In the genomic region with DNA sequence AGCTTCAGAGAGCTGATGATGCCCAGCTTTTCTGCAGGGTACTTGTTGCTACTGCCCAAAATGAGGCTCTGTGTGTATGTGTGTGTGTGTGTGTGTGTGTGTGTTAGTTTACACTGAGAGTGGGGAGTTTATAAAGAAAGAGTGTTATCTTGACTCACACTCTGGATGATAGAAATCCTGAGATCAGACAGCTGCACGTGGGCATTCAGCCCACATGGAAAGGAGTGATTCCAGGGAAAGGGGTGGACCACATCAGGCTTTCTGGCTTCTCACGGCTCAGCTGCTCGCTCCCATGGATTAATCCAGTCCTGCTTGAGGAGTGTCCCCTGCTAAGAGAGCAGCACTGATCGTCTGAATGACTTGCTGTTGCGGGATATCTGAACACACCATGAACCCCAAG, we compare ENCODE assay signal across 23 mouse cellular contexts. TPM values are rescaled to one million over a fixed set of nuclear protein-coding genes. Genes with fewer than 3 reads are reported as not detected.
DNase-seq lines count a peak whose midpoint lies in the region; ATAC-seq lines count a peak whose summit lies in the region.
"Had no signal": no experiment of that assay in that cellular context is flagged by ENCODE, and none has a peak within 500 bp of the region (broad histone marks: within the 10 kb centered on the region; RNA-seq: fewer than 3 reads in every experiment).

No protein-coding gene starts in this region.

- no peak overlapping the region for H3K9ac ChIP-seq in stomach, embryonic 16.5 days (ENCODE audit: low read length)
- H3K9ac ChIP-seq: embryonic facial prominence, embryonic 13.5 days; forebrain, postnatal 0 days; hindbrain, embryonic 15.5 days; liver, embryonic 12.5 days; lung, embryonic 15.5 days; midbrain, embryonic 13.5 days had no signal

- H3K4me1 ChIP-seq in stomach, embryonic 16.5 days (ENCODE audit: control insufficient read depth, insufficient read depth, low read length): peaks cover 19% of the 10 kb centered on the region
- H3K4me1 ChIP-seq: hindbrain, embryonic 15.5 days; liver, embryonic 12.5 days; midbrain, embryonic 13.5 days had no signal

- DNase-seq in lung, postnatal 10 days: peak; percentile 24
- no peak for DNase-seq in lung, adult 18-20 months
- DNase-seq in layer of hippocampus, adult 8-10 months (ENCODE audit: low spot score in 2 of 2): peak; percentile 53 to 55
- peak; percentile 62 to 94 for DNase-seq in left cerebral cortex, postnatal 25 days (ENCODE audit: low spot score in 2 of 2)
- no peak for DNase-seq in cerebellum, postnatal 25 days
- DNase-seq in kidney, postnatal 14 days: no peak
- DNase-seq: adrenal gland, postnatal 25 days; cerebellum, adult 2 months; forebrain, postnatal 0 days; kidney, postnatal 10 days had no signal

- 49% methylated on average over 5 of the region's 5 CpGs for WGBS in stomach, embryonic 16.5 days

- no peak overlapping the region for H3K4me3 ChIP-seq in stomach, embryonic 16.5 days (replicated peaks; ENCODE audit: low read length)
- H3K4me3 ChIP-seq: embryonic facial prominence, embryonic 13.5 days; hindbrain, embryonic 15.5 days; limb, embryonic 10.5 days; liver, embryonic 12.5 days; lung, embryonic 15.5 days; midbrain, embryonic 13.5 days had no signal

- H3K36me3 ChIP-seq in stomach, embryonic 16.5 days (ENCODE audit: control insufficient read depth, insufficient read depth, low read length): no peaks in the 10 kb centered on the region
- H3K36me3 ChIP-seq: embryonic facial prominence, embryonic 13.5 days; hindbrain, embryonic 15.5 days; limb, embryonic 10.5 days; liver, embryonic 12.5 days; lung, embryonic 15.5 days; midbrain, embryonic 13.5 days had no signal

- peak overlapping the region; percentile 43; the same call in 1 of the 2 replicates for H3K27ac ChIP-seq in stomach, embryonic 16.5 days (ENCODE audit: low read length)
- H3K27ac ChIP-seq: embryonic facial prominence, embryonic 13.5 days; hindbrain, embryonic 15.5 days; limb, embryonic 10.5 days; liver, embryonic 12.5 days; lung, embryonic 15.5 days; midbrain, embryonic 13.5 days had no signal

- intact Hi-C loops in left cerebral cortex, postnatal 25 days (cut with DNase I): loop anchor here (1.0 kb wide), 1 partner anchor 16 kb away; no protein-coding TSS in a partner anchor

- no peak overlapping the region for H3K4me2 ChIP-seq in stomach, embryonic 16.5 days (ENCODE audit: low read depth, low read length)
- H3K4me2 ChIP-seq: embryonic facial prominence, embryonic 13.5 days; heart, embryonic 11.5 days; hindbrain, embryonic 15.5 days; liver, embryonic 12.5 days; lung, embryonic 15.5 days; midbrain, embryonic 13.5 days had no signal

- H3K27me3 ChIP-seq in stomach, embryonic 16.5 days (ENCODE audit: control insufficient read depth, insufficient read depth, low read length): no peaks in the 10 kb centered on the region
- H3K27me3 ChIP-seq: embryonic facial prominence, embryonic 13.5 days; hindbrain, embryonic 15.5 days; lung, embryonic 15.5 days; midbrain, embryonic 13.5 days had no signal

- ATAC-seq in stomach, embryonic 16.5 days (ENCODE audit: insufficient read depth, low FRiP score): 0 out of 2 replicates have a peak, but pooled peaks have one; percentile 10
- ATAC-seq: forebrain, postnatal 0 days; liver, embryonic 12.5 days; midbrain, embryonic 13.5 days had no signal

- no peaks in the 10 kb centered on the region for H3K9me3 ChIP-seq in stomach, embryonic 16.5 days (replicated peaks; ENCODE audit: control insufficient read depth, low read length)
- H3K9me3 ChIP-seq: hindbrain, embryonic 15.5 days; limb, embryonic 10.5 days; liver, embryonic 12.5 days; lung, embryonic 15.5 days; midbrain, embryonic 13.5 days had no signal

RNA-seq across cellular contexts. Expression of gene Wfdc2, which starts 20.1 kb away (rescaled TPM):
- total RNA-seq in layer of hippocampus, adult 8-10 months (2022): 1 to 10 TPM in 1 of 4 experiments, under 1 TPM in 3; 0.55 to 1.1 (median 0.84) TPM
- 1 to 10 TPM in 1 of 2 experiments, under 1 TPM in 1; 0.71 to 1.3 TPM for total RNA-seq in left cerebral cortex, postnatal 25 days (2021)
- 155 and 197 TPM in 2 replicates for polyA plus RNA-seq in stomach, embryonic 16.5 days (2015; fragmentation: Nextera tagmentation; extraction: Ambion mirVana)
- total RNA-seq: adrenal gland, postnatal 25 days; common myeloid progenitor, adult 5-6 weeks had no signal
- polyA plus RNA-seq: C2C12 had no signal

RNA-seq across cellular contexts. Expression of gene Spint3, which starts 31.1 kb away (rescaled TPM):
- total RNA-seq in layer of hippocampus, adult 8-10 months (2022): not detected
- total RNA-seq in left cerebral cortex, postnatal 25 days (2021): not detected
- polyA plus RNA-seq in stomach, embryonic 16.5 days (2015; fragmentation: Nextera tagmentation; extraction: Ambion mirVana): not detected in 2 replicates
- total RNA-seq: adrenal gland, postnatal 25 days; common myeloid progenitor, adult 5-6 weeks; forebrain, postnatal 0 days; gastrocnemius, postnatal 4 days; heart, postnatal 25 days had no signal
- polyA plus RNA-seq: C2C12; cerebellum, adult 2 months; embryonic facial prominence, embryonic 13.5 days; forebrain, postnatal 0 days; heart, embryonic 11.5 days; hindbrain, embryonic 15.5 days; limb, embryonic 10.5 days; liver, embryonic 12.5 days; lung, embryonic 15.5 days; midbrain, embryonic 13.5 days; neural tube, embryonic 14.5 days had no signal

RNA-seq across cellular contexts. Expression of gene Wfdc6a, which starts 43.1 kb away (rescaled TPM):
- total RNA-seq in layer of hippocampus, adult 8-10 months (2022): not detected
- total RNA-seq in left cerebral cortex, postnatal 25 days (2021): under 1 TPM in 1 of 2 experiments, not detected in 1; 0.46 TPM
- polyA plus RNA-seq in stomach, embryonic 16.5 days (2015; fragmentation: Nextera tagmentation; extraction: Ambion mirVana): 1.3 and 2.2 TPM in 2 replicates
- total RNA-seq: common myeloid progenitor, adult 5-6 weeks; forebrain, postnatal 0 days; gastrocnemius, postnatal 4 days had no signal
- polyA plus RNA-seq: C2C12; cerebellum, adult 2 months; embryonic facial prominence, embryonic 13.5 days; heart, embryonic 11.5 days; hindbrain, embryonic 15.5 days; limb, embryonic 10.5 days; midbrain, embryonic 13.5 days; neural tube, embryonic 14.5 days had no signal

RNA-seq across cellular contexts. Expression of gene Pigt, which starts 44.8 kb away (rescaled TPM):
- 10 to 100 TPM; 75.4 to 90.5 (median 81.6) TPM for total RNA-seq in layer of hippocampus, adult 8-10 months (2022)
- total RNA-seq in left cerebral cortex, postnatal 25 days (2021): 10 to 100 TPM; 92.5 to 94.5 TPM
- 69.6 and 72.9 TPM in 2 replicates for polyA plus RNA-seq in stomach, embryonic 16.5 days (2015; fragmentation: Nextera tagmentation; extraction: Ambion mirVana)

RNA-seq across cellular contexts. Expression of gene Eppin, which starts 51.3 kb away (rescaled TPM):
- total RNA-seq in layer of hippocampus, adult 8-10 months (2022): not detected
- not detected for total RNA-seq in left cerebral cortex, postnatal 25 days (2021)
- polyA plus RNA-seq in stomach, embryonic 16.5 days (2015; fragmentation: Nextera tagmentation; extraction: Ambion mirVana): not detected in 2 replicates
- total RNA-seq: adrenal gland, postnatal 25 days; common myeloid progenitor, adult 5-6 weeks; forebrain, postnatal 0 days; gastrocnemius, postnatal 4 days; heart, postnatal 25 days had no signal
- polyA plus RNA-seq: C2C12; cerebellum, adult 2 months; embryonic facial prominence, embryonic 13.5 days; forebrain, postnatal 0 days; heart, embryonic 11.5 days; hindbrain, embryonic 15.5 days; limb, embryonic 10.5 days; liver, embryonic 12.5 days; lung, embryonic 15.5 days; midbrain, embryonic 13.5 days; neural tube, embryonic 14.5 days had no signal

Comparison
In these comparisons a context has a peak if more than half of its experiments do, and no peak if none do; other contexts are left out.
1. DNase-seq: peak in lung, postnatal 10 days (single experiment), layer of hippocampus, adult 8-10 months (2 of 2) and left cerebral cortex, postnatal 25 days (2 of 2); none in lung, adult 18-20 months (0 of 2), cerebellum, postnatal 25 days (0 of 2) and kidney, postnatal 14 days (single experiment).